Mouse (Mus musculus) limb, embryonic 12.5 days (tissue): ENCODE data around the gene Opcml. TPM values are rescaled to one million over a fixed set of nuclear protein-coding genes. Genes with fewer than 3 reads are reported as not detected.

Experiments used
- ATAC-seq: fragments of 200-750 bp; cut with Nextera tagmentation; 2 replicates; pipeline ENCODE4 v1.8.0; 2017; ENCODE audit warnings: low read depth, moderate TSS enrichment; ENCODE audit not compliant: insufficient number of reproducible peaks, insufficient read depth, low FRiP score, low TSS enrichment
- H3K27ac ChIP-seq: fragments of 300-500 bp; sonication (generic); 2 replicates; pipeline ENCODE4 v1.5.1; 2016; ENCODE audit warnings: mild to moderate bottlenecking, moderate library complexity
- H3K27me3 ChIP-seq: fragments of 300-500 bp; sonication (generic); 2 replicates; pipeline ENCODE4 v1.6.1; 2016; ENCODE audit warnings: mild to moderate bottlenecking, moderate library complexity
- H3K36me3 ChIP-seq: fragments of 300-500 bp; sonication (generic); 2 replicates; pipeline ENCODE4 v1.6.1; 2016; ENCODE audit warnings: mild to moderate bottlenecking, moderate library complexity
- H3K4me1 ChIP-seq: fragments of 300-500 bp; sonication (generic); replicated peaks from 2 replicates; pipeline ENCODE4 v1.6.1; 2016
- H3K4me2 ChIP-seq: fragments of 300-500 bp; sonication (generic); 2 replicates; pipeline ENCODE4 v1.6.1; 2016; ENCODE audit warnings: mild to moderate bottlenecking, moderate library complexity
- H3K4me3 ChIP-seq: fragments of 300-500 bp; sonication (generic); replicated peaks from 2 replicates; pipeline ENCODE4 v1.5.1; 2016; ENCODE audit warnings: mild to moderate bottlenecking
- H3K9ac ChIP-seq: fragments of 300-500 bp; sonication (generic); replicated peaks from 2 replicates; pipeline ENCODE4 v1.6.1; 2016; ENCODE audit warnings: mild to moderate bottlenecking, moderate library complexity
- H3K9me3 ChIP-seq: fragments of 300-500 bp; sonication (generic); 2 replicates; pipeline ENCODE4 v1.6.1; 2016; ENCODE audit warnings: mild to moderate bottlenecking, moderate library complexity
- WGBS: fragments of 180-500 bp; shearing (Covaris S2); methylation state at CpG from one replicate; pipeline ENCODE4 v1.1.7; 2016; 5-methylcytosine and 5-hydroxymethylcytosine counted together
- polyA plus RNA-seq: library from polyadenylated mRNA; unstranded; fragments of >200 nt; fragmentation: Nextera tagmentation; extraction: Ambion mirVana; gene quantifications from 2 replicates; pipeline ENCODE4 v1.2.1, GENCODE M21; 2016

Opcml gene
- polyA plus RNA-seq, 1 experiment from 2014 or later: 1.6 TPM

DNA sequence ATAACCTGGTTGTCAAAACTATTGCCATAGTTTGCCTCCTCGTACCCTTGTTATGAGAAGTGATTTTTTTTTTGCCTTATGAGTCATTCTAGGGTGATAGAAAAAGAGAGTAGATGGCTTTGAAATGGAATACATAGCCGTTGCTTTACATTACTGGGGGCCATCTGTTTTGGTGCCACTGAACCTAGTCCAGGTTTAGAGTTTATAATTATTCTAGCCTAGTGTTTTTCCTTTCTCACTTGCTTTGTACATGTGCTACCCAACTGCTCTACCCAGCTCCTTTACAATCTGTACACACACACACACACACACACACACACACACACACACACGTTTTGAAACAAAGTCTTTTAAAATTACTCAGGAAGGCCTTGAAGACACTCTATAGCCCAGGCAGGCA lies 171.1 kb downstream of the Opcml start:
- Histone ChIP-seq H3K27ac (no peak overlapping the region), H3K4me1 (no peaks in the 10 kb centered on the region), H3K27me3 (no peaks in the 10 kb centered on the region), H3K9ac (no peak overlapping the region), H3K4me2 (no peak overlapping the region), H3K36me3 (no peaks in the 10 kb centered on the region), H3K4me3 (no peak overlapping the region), H3K9me3 (no peaks in the 10 kb centered on the region)
- 77% methylated on average over 3 of the region's 3 CpGs for WGBS
- no peak for ATAC-seq

DNA sequence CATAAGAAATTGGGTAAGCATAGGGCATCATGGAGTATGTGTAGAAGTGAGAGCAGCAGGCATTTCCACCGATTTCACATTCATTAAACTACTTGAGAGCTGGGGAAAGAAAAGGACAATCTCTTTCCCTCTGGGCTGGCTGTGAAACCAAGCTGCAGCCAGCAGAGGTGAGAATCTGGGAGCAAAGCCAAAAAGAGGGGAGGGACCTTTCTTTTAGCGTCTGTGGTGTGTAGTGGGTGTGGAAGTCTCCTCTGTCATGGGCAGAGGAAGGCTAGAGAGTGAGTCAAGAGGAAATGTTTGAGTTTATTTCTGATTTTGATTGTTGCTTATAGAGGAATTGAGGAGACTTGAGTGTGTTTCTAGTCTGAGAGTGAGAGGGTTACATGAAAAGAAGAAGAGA lies 172.8 kb downstream of the Opcml start:
- Histone ChIP-seq H3K27me3 (no peaks in the 10 kb centered on the region), H3K4me2 (no peak overlapping the region), H3K36me3 (no peaks in the 10 kb centered on the region), H3K4me3 (no peak overlapping the region), H3K9ac (no peak overlapping the region), H3K4me1 (no peaks in the 10 kb centered on the region), H3K27ac (no peak overlapping the region), H3K9me3 (no peaks in the 10 kb centered on the region)
- WGBS: 41% methylated on average over 2 of the region's 2 CpGs
- no peak for ATAC-seq

DNA sequence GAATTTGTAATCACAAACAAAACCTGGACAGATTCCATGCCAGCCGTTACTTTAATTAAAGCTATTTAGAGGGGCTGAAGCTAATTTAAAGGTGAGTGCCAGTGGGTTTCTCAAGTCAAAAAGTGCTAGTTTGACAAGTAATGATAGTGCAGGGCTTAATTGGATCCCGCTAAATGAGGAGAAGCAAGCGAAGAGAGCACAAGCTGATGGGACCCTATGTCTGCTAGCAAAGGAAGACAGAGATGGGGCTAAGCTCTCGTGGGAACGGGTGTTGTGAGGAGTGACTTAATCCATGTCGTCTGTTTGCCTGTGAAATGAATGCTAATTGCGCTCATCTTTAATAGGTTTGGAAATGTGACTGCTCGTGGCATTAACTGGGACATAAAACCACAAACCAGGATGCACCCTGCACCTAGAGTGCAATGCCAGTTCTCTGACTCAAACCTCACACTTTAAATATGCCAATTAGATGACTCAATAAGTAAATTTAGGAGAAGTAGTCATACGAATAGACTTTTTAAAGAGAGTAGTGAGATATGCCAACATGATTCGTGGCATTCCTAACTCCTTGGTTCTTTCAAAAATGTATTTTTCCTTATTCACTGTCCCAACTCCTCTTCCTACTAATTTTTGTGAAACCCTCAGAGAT lies 174.5 kb downstream of the Opcml start:
- ATAC-seq: no peak
- Histone ChIP-seq H3K36me3 (no peaks in the 10 kb centered on the region), H3K4me3 (no peak overlapping the region), H3K9me3 (no peaks in the 10 kb centered on the region), H3K4me2 (no peak overlapping the region), H3K9ac (no peak overlapping the region), H3K27me3 (no peaks in the 10 kb centered on the region), H3K4me1 (no peaks in the 10 kb centered on the region), H3K27ac (no peak overlapping the region)
- 73% methylated on average over 10 of the region's 10 CpGs for WGBS

DNA sequence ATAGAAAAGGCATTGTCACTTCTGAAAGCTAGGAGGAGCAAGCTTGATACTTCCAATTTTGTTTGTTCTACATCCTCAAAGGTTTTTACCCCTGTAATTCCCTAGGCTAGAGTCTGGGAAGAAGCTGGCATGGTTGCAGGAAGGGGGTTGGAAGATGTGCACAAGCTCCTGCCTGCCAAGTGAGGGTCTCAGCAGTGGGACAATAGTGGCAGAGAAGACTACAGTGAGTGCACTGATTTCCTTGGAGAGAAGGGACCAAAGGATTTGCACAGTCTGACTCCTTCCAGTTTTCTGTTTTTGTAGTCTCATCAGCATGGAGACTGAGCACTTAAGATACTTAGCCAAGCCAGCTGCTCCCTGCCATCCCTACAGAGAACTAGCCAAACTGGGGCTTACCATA lies 177.7 kb downstream of the Opcml start:
- no peaks in the 10 kb centered on the region for H3K36me3 ChIP-seq
- H3K9ac ChIP-seq: no peak overlapping the region
- H3K4me2 ChIP-seq: no peak overlapping the region
- no peak for ATAC-seq
- no peak overlapping the region for H3K4me3 ChIP-seq
- H3K9me3 ChIP-seq: no peaks in the 10 kb centered on the region
- no peak overlapping the region for H3K27ac ChIP-seq
- no peaks in the 10 kb centered on the region for H3K4me1 ChIP-seq
- H3K27me3 ChIP-seq: no peaks in the 10 kb centered on the region

DNA sequence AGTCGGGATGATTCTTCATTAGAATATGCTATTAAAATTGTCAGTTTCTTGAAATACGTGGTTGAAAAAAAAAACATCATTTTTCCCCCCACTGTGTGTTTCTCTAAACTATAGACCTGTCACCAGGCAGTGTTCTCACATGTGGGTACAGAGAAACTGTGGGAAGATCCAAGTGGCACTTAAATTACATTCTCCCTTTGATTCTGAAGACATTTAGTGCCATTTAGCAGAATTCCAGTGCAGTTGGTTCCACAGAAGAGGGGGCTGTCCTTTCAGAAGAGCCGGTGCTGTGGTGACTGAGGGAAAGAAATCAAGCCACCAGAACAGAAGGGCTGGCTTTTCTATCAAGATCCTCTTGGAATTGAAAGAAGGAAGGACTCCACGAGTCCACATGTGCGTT lies 181.7 kb downstream of the Opcml start:
- no peak for ATAC-seq
- WGBS: 75% methylated on average over 5 of the region's 5 CpGs
- no peaks in the 10 kb centered on the region for H3K27me3 ChIP-seq
- no peak overlapping the region for H3K9ac ChIP-seq
- no peak overlapping the region for H3K27ac ChIP-seq
- no peak overlapping the region for H3K4me2 ChIP-seq
- no peaks in the 10 kb centered on the region for H3K4me1 ChIP-seq
- no peaks in the 10 kb centered on the region for H3K9me3 ChIP-seq
- H3K4me3 ChIP-seq: no peak overlapping the region
- no peaks in the 10 kb centered on the region for H3K36me3 ChIP-seq

DNA sequence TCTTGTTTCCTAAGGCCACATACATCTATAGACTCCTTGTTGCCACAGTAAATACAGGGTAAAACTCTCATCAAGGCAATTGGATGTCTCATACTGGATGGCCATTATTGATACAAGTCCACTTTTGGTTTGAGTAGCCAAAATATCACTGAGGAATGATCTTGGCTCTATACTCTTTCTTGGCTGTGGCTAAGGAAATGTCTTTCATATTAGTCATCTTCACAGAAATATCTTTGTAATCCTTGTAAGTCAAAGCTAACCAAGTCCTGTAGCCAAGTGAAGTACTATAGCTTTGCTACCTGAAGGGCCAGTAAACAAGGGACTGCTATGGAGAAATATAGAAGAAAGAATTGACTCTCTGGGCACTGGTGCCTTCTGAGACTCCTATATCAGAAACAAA lies 192.0 kb downstream of the Opcml start:
- no peak overlapping the region for H3K4me3 ChIP-seq
- no peaks in the 10 kb centered on the region for H3K27me3 ChIP-seq

DNA sequence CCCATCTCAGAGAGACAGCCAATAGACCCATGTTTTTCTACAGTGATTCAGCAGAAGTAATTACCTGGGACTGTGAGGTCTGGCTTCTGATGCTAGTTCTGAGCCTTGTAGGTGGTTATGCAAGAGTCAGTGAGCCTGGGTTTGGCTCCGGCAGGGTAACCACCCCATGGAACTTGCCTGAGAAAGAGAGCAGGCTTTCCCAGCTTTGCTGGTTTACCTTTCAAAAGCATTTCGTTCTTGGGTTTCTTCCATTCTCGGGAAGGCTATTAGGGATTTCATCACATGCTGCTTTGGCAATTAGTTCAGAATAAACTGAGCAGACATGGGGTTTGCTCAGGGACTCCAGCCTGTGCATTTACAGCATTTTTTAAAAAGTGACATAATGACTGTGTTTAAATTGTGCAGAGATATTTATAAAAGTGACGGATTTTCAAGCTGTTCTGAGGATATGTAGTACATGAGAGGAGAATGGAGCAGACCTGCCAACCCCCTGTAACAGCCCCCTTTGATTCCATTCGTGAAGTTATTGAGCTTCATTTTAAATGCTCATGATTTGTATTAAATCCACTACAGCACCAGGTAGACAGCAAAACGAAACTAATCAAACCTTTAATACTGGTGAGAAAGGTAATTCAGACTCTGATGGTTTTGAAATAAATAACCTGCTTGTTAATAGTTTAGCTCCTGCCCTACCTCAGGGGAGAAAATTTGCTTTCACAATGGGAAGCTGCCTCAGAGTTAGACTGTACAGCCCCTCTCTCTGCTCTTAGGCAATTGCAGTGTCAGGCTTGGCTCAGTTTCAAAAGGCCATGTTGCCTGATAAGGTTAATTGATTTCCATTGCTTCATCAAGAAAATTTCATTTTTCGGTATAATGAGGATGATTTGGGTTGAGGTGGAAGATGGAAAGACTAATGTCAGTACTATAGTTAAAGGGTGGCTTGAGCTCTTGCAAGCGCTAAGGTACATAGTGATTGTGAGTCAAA lies 196.3 kb downstream of the Opcml start:
- H3K27me3 ChIP-seq: no peaks in the 10 kb centered on the region
- H3K9me3 ChIP-seq: no peaks in the 10 kb centered on the region
- H3K4me3 ChIP-seq: no peak overlapping the region
- 79% methylated on average over 8 of the region's 8 CpGs for WGBS
- H3K36me3 ChIP-seq: no peaks in the 10 kb centered on the region
- no peak overlapping the region for H3K4me2 ChIP-seq
- no peak for ATAC-seq
- H3K27ac ChIP-seq: no peak overlapping the region
- no peaks in the 10 kb centered on the region for H3K4me1 ChIP-seq
- no peak overlapping the region for H3K9ac ChIP-seq

More for the DNA sequence above, 192.0 kb downstream of the Opcml start:
- H3K36me3 ChIP-seq: no peaks in the 10 kb centered on the region
- no peaks in the 10 kb centered on the region for H3K4me1 ChIP-seq
- H3K9ac ChIP-seq: no peak overlapping the region
- H3K9me3 ChIP-seq: no peaks in the 10 kb centered on the region
- no peak overlapping the region for H3K4me2 ChIP-seq
- no peak for ATAC-seq
- H3K27ac ChIP-seq: no peak overlapping the region

DNA sequence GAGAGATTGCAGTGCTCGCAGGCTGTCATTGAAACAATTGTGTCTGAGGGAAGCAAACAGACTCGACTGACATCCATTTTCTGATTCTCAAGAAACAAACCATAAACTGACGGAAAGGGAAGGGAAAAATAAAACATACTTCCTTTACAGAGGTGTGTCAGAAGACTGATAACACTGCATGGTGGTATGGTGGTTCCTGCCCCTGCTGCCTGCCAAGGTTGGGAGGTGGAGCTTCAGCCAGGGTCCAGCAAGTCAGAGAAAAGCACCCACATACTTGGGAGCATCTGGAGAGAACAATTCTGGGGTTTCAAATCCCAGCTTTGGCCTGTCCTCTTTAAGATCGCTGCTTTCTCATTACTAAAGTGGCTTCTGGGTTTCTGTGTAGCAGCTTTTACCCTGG lies 201.0 kb downstream of the Opcml start:
- H3K4me2 ChIP-seq: no peak overlapping the region
- no peaks in the 10 kb centered on the region for H3K27me3 ChIP-seq
- no peak for ATAC-seq
- no peaks in the 10 kb centered on the region for H3K9me3 ChIP-seq
- WGBS: 87% methylated on average over 4 of the region's 4 CpGs
- no peak overlapping the region for H3K27ac ChIP-seq
- H3K9ac ChIP-seq: no peak overlapping the region
- H3K4me3 ChIP-seq: no peak overlapping the region
- no peaks in the 10 kb centered on the region for H3K4me1 ChIP-seq
- no peaks in the 10 kb centered on the region for H3K36me3 ChIP-seq

DNA sequence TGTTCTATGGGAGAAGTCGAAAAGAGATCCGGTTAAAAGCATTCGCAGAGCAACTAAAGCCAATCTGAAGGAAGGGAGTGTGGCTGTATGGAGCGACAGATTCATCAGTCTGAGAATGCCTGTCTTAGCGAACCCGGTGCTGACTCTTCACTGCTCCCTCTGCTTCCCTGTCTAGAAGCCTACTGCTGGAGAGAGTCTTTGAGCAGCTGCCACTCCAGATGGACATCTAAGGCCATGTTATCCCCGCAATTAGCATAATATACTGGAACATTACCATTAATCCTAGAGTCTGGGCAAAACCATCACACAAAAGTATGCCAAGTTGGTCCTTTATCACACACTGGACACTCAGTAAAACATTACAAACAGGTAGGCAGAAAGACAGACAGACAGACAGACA lies 206.0 kb downstream of the Opcml start:
- no peak overlapping the region for H3K4me3 ChIP-seq
- no peaks in the 10 kb centered on the region for H3K36me3 ChIP-seq
- H3K9ac ChIP-seq: no peak overlapping the region
- H3K27me3 ChIP-seq: no peaks in the 10 kb centered on the region
- no peaks in the 10 kb centered on the region for H3K9me3 ChIP-seq
- no peak for ATAC-seq
- no peak overlapping the region for H3K27ac ChIP-seq
- no peaks in the 10 kb centered on the region for H3K4me1 ChIP-seq
- 88% methylated on average over 7 of the region's 7 CpGs for WGBS
- H3K4me2 ChIP-seq: no peak overlapping the region

DNA sequence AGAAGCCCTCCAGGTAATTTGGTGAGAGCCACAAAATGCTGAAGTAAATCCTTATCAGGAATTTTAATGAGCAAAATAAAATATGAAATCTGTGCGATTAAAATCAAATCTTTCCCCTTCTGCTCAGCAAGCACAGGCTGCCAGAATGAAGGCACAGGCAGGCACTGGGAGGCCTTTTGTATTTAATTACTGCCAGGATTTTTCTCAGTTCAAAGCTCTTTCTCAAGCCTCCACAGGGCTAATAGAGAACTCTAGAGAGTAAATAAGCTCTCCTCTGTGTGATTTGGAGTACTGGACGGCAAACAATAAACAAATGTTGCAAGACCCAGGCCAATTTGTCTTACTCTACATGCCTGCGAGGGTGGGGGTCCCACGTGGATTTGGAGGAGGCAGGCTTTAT lies 208.2 kb downstream of the Opcml start:
- no peak overlapping the region for H3K4me2 ChIP-seq
- H3K4me1 ChIP-seq: no peaks in the 10 kb centered on the region
- no peaks in the 10 kb centered on the region for H3K9me3 ChIP-seq
- H3K4me3 ChIP-seq: no peak overlapping the region
- H3K9ac ChIP-seq: no peak overlapping the region
- ATAC-seq: no peak
- WGBS: 28% methylated on average over 4 of the region's 4 CpGs
- H3K27me3 ChIP-seq: no peaks in the 10 kb centered on the region
- no peaks in the 10 kb centered on the region for H3K36me3 ChIP-seq
- no peak overlapping the region for H3K27ac ChIP-seq

DNA sequence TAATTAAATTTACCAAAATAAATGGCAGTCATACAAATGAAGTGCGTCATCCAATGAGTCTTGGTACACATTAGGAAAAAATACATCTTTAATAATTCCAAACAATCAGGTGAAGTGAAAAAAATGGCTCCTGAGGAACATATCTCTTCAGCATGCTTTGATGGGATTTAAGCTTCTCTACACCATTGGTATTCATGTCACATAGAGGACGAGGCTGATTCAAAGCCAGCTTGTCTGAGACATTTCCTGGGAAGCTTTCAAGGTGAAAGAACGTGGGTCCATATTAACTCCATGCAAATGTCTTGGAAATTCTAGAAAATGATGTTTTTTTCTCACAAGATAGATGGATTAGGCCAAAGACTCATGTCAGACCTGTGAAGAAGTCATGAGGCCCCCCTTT lies 212.6 kb downstream of the Opcml start:
- no peaks in the 10 kb centered on the region for H3K27me3 ChIP-seq
- no peak overlapping the region for H3K4me3 ChIP-seq
- H3K4me2 ChIP-seq: no peak overlapping the region
- no peak for ATAC-seq
- no peak overlapping the region for H3K9ac ChIP-seq
- H3K4me1 ChIP-seq: no peaks in the 10 kb centered on the region
- WGBS: 87% methylated on average over 3 of the region's 3 CpGs
- no peak overlapping the region for H3K27ac ChIP-seq
- peaks cover 3% of the 10 kb centered on the region; the same call in 1 of the 2 replicates for H3K9me3 ChIP-seq
- H3K36me3 ChIP-seq: no peaks in the 10 kb centered on the region
